Mouse (Mus musculus) stomach, embryonic 16.5 days (tissue): ENCODE data around the gene Urgcp. TPM values are rescaled to one million over a fixed set of nuclear protein-coding genes. Genes with fewer than 3 reads are reported as not detected.

Source experiments
- ATAC-seq: fragments of 200-750 bp; cut with Nextera tagmentation; 2 replicates; pipeline ENCODE4 v1.8.0; 2017; ENCODE audit warnings: moderate number of reproducible peaks, moderate TSS enrichment; ENCODE audit not compliant: insufficient read depth, low FRiP score
- H3K27ac ChIP-seq: fragments of 300-500 bp; sonication (generic); 2 replicates; pipeline ENCODE4 v1.5.1; 2014; ENCODE audit warnings: low read length
- H3K27me3 ChIP-seq: fragments of 300-500 bp; sonication (generic); 2 replicates; pipeline ENCODE4 v1.6.1; 2014; ENCODE audit warnings: low read length, control low read depth, mixed read lengths; ENCODE audit not compliant: control insufficient read depth, insufficient read depth
- H3K36me3 ChIP-seq: fragments of 300-500 bp; sonication (generic); 2 replicates; pipeline ENCODE4 v1.6.1; 2014; ENCODE audit warnings: low read length; ENCODE audit not compliant: control insufficient read depth, insufficient read depth
- H3K4me1 ChIP-seq: fragments of 300-500 bp; sonication (generic); 2 replicates; pipeline ENCODE4 v1.6.1; 2014; ENCODE audit warnings: low read length, control low read depth, mixed read lengths; ENCODE audit not compliant: control insufficient read depth, insufficient read depth
- H3K4me2 ChIP-seq: fragments of 300-500 bp; sonication (generic); 2 replicates; pipeline ENCODE4 v1.6.1; 2014; ENCODE audit warnings: low read depth, low read length, mixed read lengths
- H3K4me3 ChIP-seq: fragments of 300-500 bp; sonication (generic); replicated peaks from 2 replicates; pipeline ENCODE4 v1.5.1; 2014; ENCODE audit warnings: mild to moderate bottlenecking, low read length
- H3K9ac ChIP-seq: fragments of 300-500 bp; sonication (generic); 2 replicates; pipeline ENCODE4 v1.6.1; 2014; ENCODE audit warnings: low read length
- H3K9me3 ChIP-seq: fragments of 300-500 bp; sonication (generic); replicated peaks from 2 replicates; pipeline ENCODE4 v1.6.1; 2016; ENCODE audit warnings: low read length, control low read depth; ENCODE audit not compliant: control insufficient read depth
- WGBS: fragments of 180-500 bp; shearing (Covaris S2); extraction: QIAGEN DNeasy Blood & Tissue Kit; methylation state at CpG from one replicate; pipeline ENCODE4 v1.1.7; 2014; 5-methylcytosine and 5-hydroxymethylcytosine counted together
- polyA plus RNA-seq: library from polyadenylated mRNA; unstranded; fragments of >200 nt; fragmentation: Nextera tagmentation; extraction: Ambion mirVana; gene quantifications from 2 replicates; pipeline ENCODE4 v1.2.1, GENCODE M21; 2015

The Urgcp gene
- polyA plus RNA-seq, 1 experiment from 2014 or later = 25.3 TPM

DNA sequence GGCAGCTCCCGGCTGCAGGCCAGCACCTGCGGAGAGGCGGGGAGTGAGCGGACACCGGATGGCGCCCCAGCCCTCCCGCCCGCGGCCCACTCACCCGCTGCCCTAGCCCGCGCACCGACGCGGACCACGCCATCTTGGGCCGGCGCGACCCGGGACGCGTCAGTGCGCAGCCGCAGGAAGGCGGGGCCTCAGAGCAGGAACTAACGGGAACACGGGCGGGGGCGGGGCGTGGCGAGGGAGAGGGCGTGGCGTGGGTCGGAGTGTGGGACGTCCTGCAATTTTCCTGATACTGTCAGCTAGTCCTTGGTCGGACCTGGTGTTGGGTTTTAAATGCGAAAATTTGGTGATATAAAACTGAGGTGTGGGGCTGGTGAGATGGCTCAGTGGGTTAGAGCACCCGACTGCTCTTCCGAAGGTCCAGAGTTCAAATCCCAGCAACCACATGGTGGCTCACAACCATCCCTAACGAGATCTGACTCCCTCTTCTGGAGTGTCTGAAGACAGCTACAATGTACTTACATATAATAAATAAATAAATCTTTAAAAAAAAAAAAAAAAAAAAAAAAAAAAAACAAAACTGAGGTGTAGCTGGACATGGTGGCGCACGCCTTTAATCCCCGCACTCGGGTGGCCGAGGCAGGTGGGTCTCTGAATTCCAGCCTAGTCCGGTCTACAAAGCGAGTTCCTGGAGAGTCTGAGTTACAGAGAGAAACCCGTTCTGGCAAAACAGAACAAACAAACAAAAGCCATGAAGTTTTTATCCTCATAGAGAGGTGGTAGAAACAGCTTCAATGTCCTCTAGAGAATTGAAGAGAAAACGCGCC lies 54.4 kb downstream of the Urgcp start:
- peak overlapping the region; percentile 96 for H3K9ac ChIP-seq
- WGBS = 18% methylated on average over 49 of the region's 50 CpGs
- peaks cover 14% of the 10 kb centered on the region for H3K4me1 ChIP-seq
- H3K36me3 ChIP-seq = 0 out of 2 replicates have a peak, but pooled peaks cover 2% of the 10 kb centered on the region
- peak overlapping the region; percentile 68 for H3K27ac ChIP-seq
- no peaks in the 10 kb centered on the region for H3K9me3 ChIP-seq
- H3K4me2 ChIP-seq = peak overlapping the region; percentile 84
- H3K4me3 ChIP-seq = peak overlapping the region; percentile 97
- no peaks in the 10 kb centered on the region for H3K27me3 ChIP-seq
- ATAC-seq = peak; percentile 98

DNA sequence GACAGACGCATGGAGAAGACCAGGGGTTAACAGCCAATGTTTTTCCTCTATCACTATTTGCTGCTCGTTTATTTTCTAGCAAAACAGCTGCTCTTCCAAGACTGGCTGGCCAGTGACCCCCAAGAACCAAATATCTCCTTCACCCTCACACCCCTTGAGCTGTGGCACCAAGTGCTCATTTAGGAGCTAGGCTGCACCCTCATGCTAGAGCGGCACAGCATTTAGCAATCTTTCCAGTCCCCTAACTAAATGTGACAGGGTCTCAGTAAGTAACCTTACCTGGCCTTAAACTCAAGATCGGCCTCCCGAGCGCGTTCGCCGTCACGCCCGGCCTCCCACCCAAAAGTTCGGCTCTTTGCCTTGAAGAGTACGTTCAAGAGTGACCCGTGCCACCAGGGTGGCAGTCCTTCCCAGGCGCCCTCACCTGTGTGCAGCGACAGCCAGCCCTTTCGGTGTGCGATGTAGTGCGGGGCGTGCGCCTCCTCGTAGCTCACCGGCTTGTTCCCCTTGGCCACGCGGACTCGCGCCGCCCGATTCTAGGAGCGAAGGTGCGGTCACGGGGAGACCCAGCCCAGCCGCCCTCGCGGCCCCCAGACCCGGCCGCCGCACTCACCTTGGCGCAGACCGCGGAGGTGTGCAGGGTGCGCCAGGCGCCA lies 55.2 kb downstream of the Urgcp start:
- no peaks in the 10 kb centered on the region for H3K27me3 ChIP-seq

DNA sequence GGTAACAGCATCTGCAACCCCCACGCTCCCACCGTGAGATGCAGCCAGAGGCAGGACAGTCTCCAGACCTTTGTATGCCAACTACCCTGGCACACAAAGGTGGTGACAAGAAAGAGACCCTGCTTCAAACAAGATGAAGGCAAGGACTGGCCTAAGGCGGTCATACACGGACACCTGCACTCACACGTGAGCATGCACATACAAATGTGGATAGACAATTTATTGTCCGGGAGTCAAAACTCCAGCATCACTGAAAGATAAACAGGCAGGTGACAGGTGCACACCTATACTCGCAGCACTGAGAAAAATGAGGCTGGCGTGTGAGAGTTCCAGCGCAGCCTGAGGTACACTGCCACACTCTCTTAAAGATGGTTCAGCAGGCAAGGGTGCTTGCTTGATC lies 56.2 kb downstream of the Urgcp start:
- Histone ChIP-seq H3K36me3 (no peaks in the 10 kb centered on the region), H3K9me3 (no peaks in the 10 kb centered on the region), H3K27me3 (no peaks in the 10 kb centered on the region), H3K27ac (no peak overlapping the region), H3K9ac (peak overlapping the region; percentile 96), H3K4me2 (peak overlapping the region; percentile 84), H3K4me3 (peak overlapping the region; percentile 97), H3K4me1 (peaks cover 14% of the 10 kb centered on the region)
- ATAC-seq = no peak
- WGBS = 84% methylated on average over 9 of the region's 9 CpGs

More for the DNA sequence above, 55.2 kb downstream of the Urgcp start:
- H3K4me2 ChIP-seq = peak overlapping the region; percentile 84
- H3K36me3 ChIP-seq = no peaks in the 10 kb centered on the region
- ATAC-seq = peak; percentile 61; the same call in 1 of the 2 replicates
- H3K27ac ChIP-seq = peak overlapping the region; percentile 68
- peak overlapping the region; percentile 96 for H3K9ac ChIP-seq
- WGBS = under 1% methylated on average over 43 of the region's 43 CpGs
- H3K4me3 ChIP-seq = peak overlapping the region; percentile 97
- H3K4me1 ChIP-seq = peaks cover 14% of the 10 kb centered on the region
- no peaks in the 10 kb centered on the region for H3K9me3 ChIP-seq

DNA sequence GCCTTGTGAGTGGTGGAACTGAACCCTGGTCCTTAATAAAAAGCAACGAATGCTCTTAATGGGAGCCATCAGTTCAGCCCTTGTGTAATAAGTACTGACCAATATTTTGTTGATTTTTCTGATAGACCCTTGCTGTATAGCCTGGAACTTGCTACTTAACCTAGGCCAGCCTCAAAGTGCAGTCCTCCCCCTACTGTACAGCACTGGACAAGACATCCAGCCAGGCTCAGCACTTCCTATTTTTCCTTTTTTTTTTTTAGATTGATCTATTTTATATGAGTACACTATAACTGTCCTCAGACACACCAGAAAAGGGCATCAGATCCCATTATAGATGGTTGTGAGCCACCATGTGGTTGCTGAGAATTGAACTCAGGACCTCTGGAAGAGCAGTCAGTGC lies 58.8 kb downstream of the Urgcp start:
- 84% methylated on average over 1 of the region's 1 CpGs for WGBS
- no peak for ATAC-seq
- H3K27ac ChIP-seq = no peak overlapping the region
- no peak overlapping the region for H3K4me2 ChIP-seq
- no peaks in the 10 kb centered on the region for H3K9me3 ChIP-seq
- H3K4me3 ChIP-seq = no peak overlapping the region
- no peak overlapping the region for H3K9ac ChIP-seq
- peaks cover 14% of the 10 kb centered on the region for H3K4me1 ChIP-seq
- no peaks in the 10 kb centered on the region for H3K36me3 ChIP-seq
- H3K27me3 ChIP-seq = no peaks in the 10 kb centered on the region

DNA sequence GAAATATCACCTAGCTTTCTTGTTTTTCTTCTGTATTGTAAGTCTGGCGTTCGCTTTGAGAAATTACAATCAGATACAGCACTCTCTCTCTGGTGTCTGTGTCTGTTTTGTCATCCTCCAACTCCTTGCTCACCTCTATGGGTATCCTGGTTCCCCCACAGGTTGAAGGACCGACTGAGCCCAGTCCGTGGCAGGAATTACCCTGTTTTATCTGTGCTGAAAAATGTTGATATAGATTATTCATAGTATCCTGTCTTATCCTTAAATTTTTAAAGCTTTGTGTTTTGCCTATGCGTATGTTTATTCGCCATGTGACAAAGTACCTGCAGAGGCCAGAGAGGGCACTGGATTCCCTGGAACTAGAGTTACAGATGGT lies 59.2 kb downstream of the Urgcp start:
- Histone ChIP-seq H3K9me3 (no peaks in the 10 kb centered on the region), H3K9ac (no peak overlapping the region), H3K4me2 (no peak overlapping the region), H3K27ac (no peak overlapping the region), H3K4me3 (no peak overlapping the region), H3K36me3 (no peaks in the 10 kb centered on the region), H3K4me1 (peaks cover 14% of the 10 kb centered on the region), H3K27me3 (no peaks in the 10 kb centered on the region)
- 92% methylated on average over 6 of the region's 6 CpGs for WGBS
- no peak for ATAC-seq

DNA sequence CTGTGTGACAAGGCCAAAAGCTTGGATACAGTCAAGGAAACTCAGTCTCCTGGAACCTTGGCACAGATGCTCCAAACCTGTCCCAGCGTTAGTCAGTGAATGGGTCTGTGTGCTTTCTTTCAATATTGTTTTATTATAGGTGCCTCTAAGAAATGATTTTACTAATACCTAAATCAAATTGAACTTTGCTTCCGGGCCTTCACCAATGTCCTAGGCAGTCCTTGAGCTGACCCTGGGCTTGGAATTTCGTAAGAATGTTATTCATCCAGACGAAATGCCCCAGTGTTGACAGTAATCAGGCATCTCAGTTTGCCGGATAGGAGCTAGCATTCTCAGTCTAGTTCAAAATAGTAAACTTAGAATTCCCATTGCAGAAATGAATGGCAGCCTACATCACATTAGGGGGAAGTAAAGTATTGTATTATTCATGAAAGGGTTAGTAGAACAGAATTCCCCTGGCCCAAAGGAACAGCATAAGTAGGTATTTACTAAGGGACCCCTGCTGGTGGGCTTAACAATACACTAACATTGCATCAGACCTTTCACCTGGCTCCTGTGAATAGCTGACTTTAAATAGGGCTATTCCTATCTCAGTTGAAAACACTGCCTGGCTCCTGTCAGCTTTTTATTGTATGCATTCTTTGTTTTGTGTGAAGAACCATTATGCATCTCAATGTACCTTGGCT lies 59.8 kb downstream of the Urgcp start:
- H3K9ac ChIP-seq = no peak overlapping the region
- ATAC-seq = no peak
- WGBS = 75% methylated on average over 5 of the region's 5 CpGs
- no peak overlapping the region for H3K4me2 ChIP-seq
- no peaks in the 10 kb centered on the region for H3K9me3 ChIP-seq
- peaks cover 14% of the 10 kb centered on the region for H3K4me1 ChIP-seq
- H3K27me3 ChIP-seq = no peaks in the 10 kb centered on the region
- no peaks in the 10 kb centered on the region for H3K36me3 ChIP-seq
- no peak overlapping the region for H3K27ac ChIP-seq
- H3K4me3 ChIP-seq = no peak overlapping the region

DNA sequence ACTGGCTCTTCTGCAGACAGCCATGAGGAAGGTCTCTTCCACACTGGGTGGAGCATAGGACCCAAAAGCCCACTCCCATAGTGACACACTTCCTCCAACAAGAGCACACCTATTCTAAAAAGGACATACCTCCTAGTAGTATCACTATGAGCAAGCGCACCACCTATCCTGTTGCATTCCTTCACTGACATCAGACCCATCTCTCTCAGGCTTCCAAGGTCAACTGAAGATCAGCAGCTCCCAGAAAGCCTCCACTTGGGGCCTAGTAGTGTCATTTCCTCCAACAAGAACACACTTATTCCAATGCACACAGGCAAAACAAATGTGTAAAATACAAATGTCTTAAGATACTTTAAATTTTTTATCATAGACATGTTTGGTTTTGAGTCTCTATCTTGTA lies 60.4 kb downstream of the Urgcp start:
- 97% methylated on average over 1 of the region's 1 CpGs for WGBS
- no peak for ATAC-seq
- H3K9me3 ChIP-seq = no peaks in the 10 kb centered on the region
- H3K9ac ChIP-seq = no peak overlapping the region
- no peak overlapping the region for H3K4me3 ChIP-seq
- H3K4me1 ChIP-seq = peaks cover 13% of the 10 kb centered on the region
- H3K4me2 ChIP-seq = no peak overlapping the region
- H3K27me3 ChIP-seq = no peaks in the 10 kb centered on the region
- H3K36me3 ChIP-seq = no peaks in the 10 kb centered on the region
- H3K27ac ChIP-seq = no peak overlapping the region

DNA sequence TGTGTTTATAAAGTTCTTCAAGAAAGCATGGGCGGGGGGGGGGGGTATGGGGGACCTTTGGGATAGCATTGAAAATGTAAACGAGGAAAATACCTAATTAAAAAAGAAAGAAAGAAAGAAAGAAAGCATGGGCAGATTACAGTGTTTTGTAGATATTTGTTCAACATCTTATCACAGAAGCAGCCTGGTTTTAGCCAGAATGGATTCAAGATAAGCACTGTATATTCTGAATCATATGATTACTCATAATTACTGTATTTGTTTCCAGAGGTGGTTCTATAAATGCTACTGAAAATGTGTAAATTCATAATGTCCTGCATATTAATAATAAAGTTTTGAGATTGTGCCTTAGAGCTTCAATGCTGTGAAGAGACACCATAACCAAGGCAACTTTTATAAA lies 60.9 kb downstream of the Urgcp start:
- H3K9me3 ChIP-seq = no peaks in the 10 kb centered on the region
- no peak overlapping the region for H3K27ac ChIP-seq
- no peak for ATAC-seq
- no peak overlapping the region for H3K9ac ChIP-seq
- no peaks in the 10 kb centered on the region for H3K36me3 ChIP-seq
- H3K27me3 ChIP-seq = no peaks in the 10 kb centered on the region
- H3K4me2 ChIP-seq = no peak overlapping the region
- H3K4me1 ChIP-seq = peaks cover 8% of the 10 kb centered on the region
- WGBS = 63% methylated on average over 2 of the region's 2 CpGs
- H3K4me3 ChIP-seq = no peak overlapping the region

DNA sequence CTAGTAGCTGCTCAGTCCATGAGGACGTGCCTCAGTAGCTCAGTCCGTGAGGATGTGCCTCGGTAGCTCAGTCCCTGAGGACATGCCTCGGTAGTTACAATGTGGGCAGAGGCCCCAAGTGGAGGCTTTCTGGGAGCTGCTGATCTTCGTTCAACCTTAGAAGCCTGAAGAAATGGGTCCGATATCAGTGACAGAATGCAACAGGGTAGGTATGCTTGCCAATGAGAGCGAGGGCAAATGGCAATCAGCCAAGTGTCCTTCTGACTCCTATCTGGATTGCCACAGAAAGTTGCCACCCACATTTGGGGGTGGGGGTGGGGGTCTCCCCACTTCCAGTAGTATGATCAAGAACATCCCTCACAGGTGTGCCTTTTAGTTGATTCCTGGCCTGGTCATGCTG lies 61.4 kb downstream of the Urgcp start:
- Histone ChIP-seq H3K36me3 (no peaks in the 10 kb centered on the region), H3K4me2 (no peak overlapping the region), H3K9ac (no peak overlapping the region), H3K9me3 (no peaks in the 10 kb centered on the region), H3K27me3 (no peaks in the 10 kb centered on the region), H3K27ac (no peak overlapping the region), H3K4me1 (peaks cover 3% of the 10 kb centered on the region; the same call in 1 of the 2 replicates), H3K4me3 (no peak overlapping the region)
- WGBS = 87% methylated on average over 7 of the region's 7 CpGs
- ATAC-seq = no peak
